Mouse (Mus musculus) bone marrow macrophage, adult 2 months (primary cell): ENCODE results near the gene Mcm9.

Experiments
- CTCF ChIP-seq: IDR thresholded peaks from 2 replicates; pipeline ENCODE4 v1.5.1; 2012; ENCODE audit warnings: low read depth, mild to moderate bottlenecking, low read length, moderate library complexity
- POLR2A ChIP-seq: IDR thresholded peaks from 2 replicates; pipeline ENCODE4 v1.6.1; 2012; ENCODE audit warnings: mild to moderate bottlenecking, low read depth, low read length, borderline replicate concordance

GRCm38 (mm10) chr10:53562001-53562400, 68.2 kb downstream of the Mcm9 start:
- TF ChIP-seq POLR2A (no peak), CTCF (no peak)
